Mouse (Mus musculus) intestine, postnatal 0 days (tissue): ENCODE measurements at regions not wholly inside any gene's neighbourhood (a gene's known extent, or its start where the extent isn't known, plus 50 kb on each side); places are given as distances from the start of the nearest gene placed in this dataset.

Source experiments
- ATAC-seq: fragments of 200-750 bp; cut with Nextera tagmentation; 2 replicates; pipeline ENCODE4 v1.8.0; 2017; ENCODE audit warnings: mild to moderate bottlenecking, moderate TSS enrichment, moderate library complexity
- H3K27ac ChIP-seq: fragments of 300-500 bp; sonication (generic); 2 replicates; pipeline ENCODE4 v1.5.1; 2014; ENCODE audit warnings: mild to moderate bottlenecking, low read depth, low read length, moderate library complexity
- H3K27me3 ChIP-seq: fragments of 300-500 bp; sonication (generic); replicated peaks from 2 replicates; pipeline ENCODE4 v1.6.1; 2014; ENCODE audit warnings: low read length, mixed read lengths; ENCODE audit not compliant: control insufficient read depth, insufficient read depth
- H3K36me3 ChIP-seq: fragments of 300-500 bp; sonication (generic); 2 replicates; pipeline ENCODE4 v1.6.1; 2014; ENCODE audit warnings: mild to moderate bottlenecking, moderate library complexity; ENCODE audit not compliant: control insufficient read depth, insufficient read depth
- H3K4me1 ChIP-seq: fragments of 300-500 bp; sonication (generic); replicated peaks from 2 replicates; pipeline ENCODE4 v1.6.1; 2014; ENCODE audit warnings: antibody characterized with exemption, low read length, mixed read lengths; ENCODE audit not compliant: control insufficient read depth, insufficient read depth
- H3K4me2 ChIP-seq: fragments of 300-500 bp; sonication (generic); replicated peaks from 2 replicates; pipeline ENCODE4 v1.6.1; 2014; ENCODE audit warnings: low read depth, mild to moderate bottlenecking, moderate library complexity
- H3K4me3 ChIP-seq: fragments of 300-500 bp; sonication (generic); 2 replicates; pipeline ENCODE4 v1.5.1; 2014; ENCODE audit warnings: low read depth, low read length
- H3K9ac ChIP-seq: fragments of 300-500 bp; sonication (generic); 2 replicates; pipeline ENCODE4 v1.6.1; 2014; ENCODE audit warnings: mild to moderate bottlenecking, low read depth, low read length
- H3K9me3 ChIP-seq: fragments of 300-500 bp; sonication (generic); 2 replicates; pipeline ENCODE4 v1.6.1; 2016; ENCODE audit warnings: mixed run types; ENCODE audit not compliant: control insufficient read depth
- CTCF ChIP-seq: sonication (generic); IDR thresholded peaks from 2 replicates; pipeline ENCODE4 v1.5.1; 2016; ENCODE audit warnings: low read depth, mild to moderate bottlenecking, control low read depth, antibody characterized with exemption, moderate library complexity
- WGBS: fragments of 180-500 bp; shearing (Covaris S2); extraction: QIAGEN DNeasy Blood & Tissue Kit; methylation state at CpG from one replicate; pipeline ENCODE4 v1.1.7; 2014; 5-methylcytosine and 5-hydroxymethylcytosine counted together

DNA sequence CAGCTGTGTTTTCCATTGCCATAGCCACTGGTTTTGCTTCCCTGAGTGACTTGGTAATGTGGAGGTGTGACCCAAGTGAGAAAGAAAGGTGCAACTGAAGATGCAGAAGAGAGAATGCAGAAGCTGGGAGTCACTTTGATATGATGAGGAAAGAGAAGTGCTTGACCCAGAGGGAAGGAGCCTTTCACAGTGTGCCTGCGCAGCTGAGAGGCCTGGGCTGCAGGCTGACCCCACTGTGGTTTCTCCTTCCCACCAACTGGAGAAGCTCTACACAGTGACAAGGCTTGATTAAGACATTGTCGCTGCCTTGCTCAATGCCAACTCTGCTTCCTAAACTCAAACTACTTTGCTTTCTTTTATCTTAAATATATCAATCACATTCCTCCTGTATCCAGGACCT is 305.3 kb upstream of the Kdm8 start:
- 87% methylated on average over 2 of the region's 2 CpGs for WGBS
- H3K36me3 ChIP-seq, result no peaks in the 10 kb centered on the region
- H3K27me3 ChIP-seq, result no peaks in the 10 kb centered on the region
- no peak overlapping the region for H3K9ac ChIP-seq
- H3K9me3 ChIP-seq, result peaks cover 4% of the 10 kb centered on the region; the same call in 1 of the 2 replicates
- no peak for ATAC-seq
- H3K27ac ChIP-seq, result no peak overlapping the region
- 0 out of 2 replicates have a peak, but pooled peaks cover 4% of the 10 kb centered on the region for H3K4me1 ChIP-seq
- no peak overlapping the region for H3K4me2 ChIP-seq
- TF ChIP-seq CTCF, result no peak
- no peak overlapping the region for H3K4me3 ChIP-seq

DNA sequence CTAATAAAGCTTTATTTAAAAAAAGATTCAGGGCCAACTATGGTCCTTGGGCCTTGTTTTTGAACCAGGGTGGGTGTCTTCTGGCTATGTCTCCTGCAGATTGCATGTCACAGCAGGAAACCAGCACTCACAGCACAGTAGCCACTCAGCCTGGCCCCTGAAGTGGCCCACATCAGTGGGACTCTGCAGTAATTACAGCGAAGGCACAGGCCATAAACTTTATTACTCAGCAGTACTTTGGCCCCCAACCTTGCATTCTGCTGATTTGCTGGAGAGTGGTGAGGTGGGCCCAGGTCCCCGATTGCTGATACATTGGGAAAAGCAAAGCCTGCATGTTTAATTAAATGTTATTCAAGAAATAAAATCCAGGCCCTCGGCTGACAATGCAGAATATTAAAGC is 303.6 kb upstream of the Kdm8 start:
- no peak overlapping the region for H3K27ac ChIP-seq
- H3K36me3 ChIP-seq, result no peaks in the 10 kb centered on the region
- peak; percentile 67 for ATAC-seq
- no peak for TF ChIP-seq CTCF
- H3K27me3 ChIP-seq, result no peaks in the 10 kb centered on the region
- H3K9ac ChIP-seq, result no peak overlapping the region
- H3K4me1 ChIP-seq, result 0 out of 2 replicates have a peak, but pooled peaks cover 4% of the 10 kb centered on the region
- H3K9me3 ChIP-seq, result peaks cover 2% of the 10 kb centered on the region; the same call in 1 of the 2 replicates
- H3K4me2 ChIP-seq, result no peak overlapping the region
- no peak overlapping the region for H3K4me3 ChIP-seq
- WGBS, result 21% methylated on average over 3 of the region's 3 CpGs

GRCm38 (mm10) chr7:125141864-125142263 is 302.6 kb upstream of the Kdm8 start:
- Histone ChIP-seq H3K27ac (no peak overlapping the region), H3K4me2 (no peak overlapping the region), H3K4me1 (0 out of 2 replicates have a peak, but pooled peaks cover 4% of the 10 kb centered on the region), H3K9ac (no peak overlapping the region), H3K4me3 (no peak overlapping the region), H3K27me3 (no peaks in the 10 kb centered on the region), H3K9me3 (no peaks in the 10 kb centered on the region), H3K36me3 (no peaks in the 10 kb centered on the region)
- ATAC-seq, result no peak
- 52% methylated on average over 1 of the region's 1 CpGs for WGBS
- no peak for TF ChIP-seq CTCF

DNA sequence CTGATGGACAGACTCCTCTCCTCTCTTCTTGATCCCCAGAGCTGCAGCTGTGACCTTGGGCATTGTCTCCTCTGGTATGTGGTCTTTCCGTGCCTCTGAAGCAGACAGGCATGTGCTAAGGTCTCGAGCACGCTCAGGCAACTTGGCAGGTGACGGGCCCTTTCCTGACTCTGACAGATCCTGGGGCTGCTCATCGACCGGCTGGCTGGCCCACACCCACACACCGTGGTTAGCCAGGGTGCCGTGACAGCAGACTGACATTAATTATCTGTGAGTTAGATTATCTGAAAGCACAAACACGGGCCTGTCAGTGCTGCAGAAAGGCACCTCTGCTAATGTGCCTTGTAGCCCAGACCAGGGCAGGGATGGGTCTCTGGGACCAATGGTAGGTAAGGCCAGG is 298.5 kb upstream of the Kdm8 start:
- Histone ChIP-seq H3K27ac (no peak overlapping the region), H3K4me2 (no peak overlapping the region), H3K9me3 (no peaks in the 10 kb centered on the region), H3K4me3 (no peak overlapping the region), H3K27me3 (no peaks in the 10 kb centered on the region), H3K9ac (no peak overlapping the region), H3K36me3 (no peaks in the 10 kb centered on the region), H3K4me1 (no peaks in the 10 kb centered on the region)
- no peak for ATAC-seq
- no peak for TF ChIP-seq CTCF
- WGBS, result 28% methylated on average over 9 of the region's 9 CpGs

- WGBS, result 90% methylated on average over 2 of the region's 2 CpGs
- H3K4me2 ChIP-seq, result no peak overlapping the region
- no peak for ATAC-seq
- H3K4me3 ChIP-seq, result no peak overlapping the region
- no peaks in the 10 kb centered on the region for H3K36me3 ChIP-seq
- H3K9me3 ChIP-seq, result no peaks in the 10 kb centered on the region
- no peak overlapping the region for H3K9ac ChIP-seq
- H3K27ac ChIP-seq, result no peak overlapping the region
- H3K4me1 ChIP-seq, result no peaks in the 10 kb centered on the region
- TF ChIP-seq CTCF, result no peak
- no peaks in the 10 kb centered on the region for H3K27me3 ChIP-seq
Observed at GRCm38 (mm10) chr7:125149151-125149550, 295.3 kb upstream of the Kdm8 start.

- TF ChIP-seq CTCF, result no peak
- Histone ChIP-seq H3K36me3 (no peaks in the 10 kb centered on the region), H3K27ac (no peak overlapping the region), H3K27me3 (no peaks in the 10 kb centered on the region), H3K4me3 (no peak overlapping the region), H3K4me2 (no peak overlapping the region), H3K9me3 (no peaks in the 10 kb centered on the region), H3K4me1 (no peaks in the 10 kb centered on the region), H3K9ac (no peak overlapping the region)
- ATAC-seq, result no peak
- 27% methylated on average over 1 of the region's 1 CpGs for WGBS
Observed at GRCm38 (mm10) chr7:125149740-125150139, 294.7 kb upstream of the Kdm8 start.

DNA sequence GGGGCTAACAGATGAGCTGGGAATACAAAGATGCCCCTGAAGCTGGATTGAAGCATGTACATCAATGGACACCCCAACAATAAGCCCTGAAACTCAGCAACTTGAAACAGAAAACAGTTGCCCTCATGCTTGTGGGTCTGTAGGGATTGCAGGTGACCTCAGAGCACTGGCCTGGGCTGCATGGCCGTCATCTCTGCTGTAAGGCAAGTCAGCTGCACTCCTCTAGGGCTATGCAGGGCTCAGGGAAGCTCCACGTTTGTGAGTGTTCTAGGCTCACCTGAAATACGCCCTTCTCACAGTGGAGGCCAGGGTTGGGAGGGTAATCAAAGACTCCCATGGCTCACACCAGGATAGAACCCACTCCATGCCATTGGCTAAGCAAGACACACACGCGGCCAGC is 292.2 kb upstream of the Kdm8 start:
- no peak overlapping the region for H3K4me2 ChIP-seq
- H3K9me3 ChIP-seq, result no peaks in the 10 kb centered on the region
- no peak overlapping the region for H3K27ac ChIP-seq
- no peak overlapping the region for H3K4me3 ChIP-seq
- WGBS, result 87% methylated on average over 5 of the region's 5 CpGs
- no peak for TF ChIP-seq CTCF
- H3K36me3 ChIP-seq, result no peaks in the 10 kb centered on the region
- H3K27me3 ChIP-seq, result no peaks in the 10 kb centered on the region; the same call in 1 of the 2 replicates
- no peak overlapping the region for H3K9ac ChIP-seq
- ATAC-seq, result no peak
- H3K4me1 ChIP-seq, result no peaks in the 10 kb centered on the region
